Comparison of ENCODE assay signal across 9 mouse cellular contexts in the genomic region with DNA sequence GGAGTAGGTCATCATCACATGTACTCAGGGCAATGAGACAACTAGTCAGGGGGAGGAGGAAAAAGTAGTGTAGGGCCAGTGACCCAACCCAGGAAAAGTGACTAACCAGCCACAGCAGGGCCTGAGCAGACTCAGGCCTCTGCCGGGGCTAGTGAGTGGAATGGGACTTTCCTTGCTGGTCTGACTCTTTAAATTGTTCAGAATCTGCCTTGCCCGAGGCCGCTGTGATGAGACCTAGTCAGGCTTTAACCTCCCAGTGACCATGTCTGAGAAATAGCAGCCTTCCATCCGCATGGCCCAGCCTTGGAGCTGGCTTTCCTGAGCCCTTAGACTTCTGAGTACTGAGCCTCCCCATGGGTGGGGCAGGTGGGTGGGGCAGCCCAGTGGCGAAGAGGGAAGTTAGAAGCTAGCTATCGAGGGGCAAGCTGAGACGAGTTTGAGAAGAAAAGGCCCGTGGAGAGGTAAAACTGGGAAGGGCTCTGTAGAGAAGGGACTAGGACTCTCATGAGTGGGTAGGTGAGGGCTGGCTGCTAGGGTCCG. TPM values are rescaled to one million over a fixed set of nuclear protein-coding genes. Genes with fewer than 3 reads are reported as not detected.
DNase-seq lines count a peak whose midpoint lies in the region; ATAC-seq lines count a peak whose summit lies in the region.
"Had no signal": no experiment of that assay in that cellular context is flagged by ENCODE, and none has a peak within 500 bp of the region (broad histone marks: within the 10 kb centered on the region; RNA-seq: fewer than 3 reads in every experiment).

No protein-coding gene starts in this region.

- WGBS in midbrain, embryonic 13.5 days = 69% methylated on average over 9 of the region's 9 CpGs

- ATAC-seq in midbrain, embryonic 13.5 days = no peak

- no peaks in the 10 kb centered on the region for H3K27me3 ChIP-seq in midbrain, embryonic 13.5 days
- H3K27me3 ChIP-seq: hindbrain, embryonic 15.5 days had no signal

- H3K36me3 ChIP-seq in midbrain, embryonic 13.5 days = no peaks in the 10 kb centered on the region
- H3K36me3 ChIP-seq: hindbrain, embryonic 15.5 days had no signal

- intact Hi-C loops in heart, postnatal 14 days (cut with DNase I) = no loop called here
- intact Hi-C loops in left cerebral cortex, postnatal 4 days (cut with DNase I) = no loop called here

- no peak overlapping the region for H3K4me2 ChIP-seq in midbrain, embryonic 13.5 days (replicated peaks)
- H3K4me2 ChIP-seq: hindbrain, embryonic 15.5 days had no signal

- no peak overlapping the region for H3K9ac ChIP-seq in midbrain, embryonic 13.5 days (replicated peaks)
- H3K9ac ChIP-seq: hindbrain, embryonic 15.5 days had no signal

- H3K4me3 ChIP-seq in brown adipose tissue, adult 24 weeks (ENCODE audit: insufficient read depth, low read depth, low read length) = peak overlapping the region; percentile 41
- no peak overlapping the region for H3K4me3 ChIP-seq in midbrain, embryonic 13.5 days (replicated peaks)
- H3K4me3 ChIP-seq: hindbrain, embryonic 15.5 days had no signal

- peaks cover 1% of the 10 kb centered on the region; the same call in 1 of the 2 replicates for H3K4me1 ChIP-seq in brown adipose tissue, adult 24 weeks (ENCODE audit: control insufficient read depth, insufficient read depth, insufficient read length, low read length)
- peaks cover 22% of the 10 kb centered on the region for H3K4me1 ChIP-seq in midbrain, embryonic 13.5 days (replicated peaks)

- peak; percentile 61 for DNase-seq in ES-CJ7 (ENCODE audit: low read depth, low spot score)
- peak; percentile 51 to 57 for DNase-seq in heart, postnatal 14 days
- peak; percentile 69 for DNase-seq in lung, postnatal 36 days
- peak; percentile 23 for DNase-seq in yolk sac, embryonic 10.5 days (ENCODE audit: low spot score)
- no peak for DNase-seq in left cerebral cortex, postnatal 4 days
- DNase-seq in retina, embryonic 14.5 days (ENCODE audit: low spot score) = no peak

- H3K9me3 ChIP-seq in midbrain, embryonic 13.5 days = no peaks in the 10 kb centered on the region
- H3K9me3 ChIP-seq: hindbrain, embryonic 15.5 days had no signal

- H3K27ac ChIP-seq in brown adipose tissue, adult 24 weeks (replicated peaks; ENCODE audit: low read depth, low read length) = peak overlapping the region; percentile 89
- H3K27ac ChIP-seq in midbrain, embryonic 13.5 days = no peak overlapping the region
- H3K27ac ChIP-seq: hindbrain, embryonic 15.5 days had no signal

RNA-seq across cellular contexts. Expression of gene Capg, which starts 4.9 kb away (rescaled TPM):
- 8.2 and 11.9 TPM in 2 replicates for polyA plus RNA-seq in brown adipose tissue, adult 24 weeks (2012; ENCODE audit: insufficient read depth, insufficient read length, missing spikeins)
- total RNA-seq in heart, postnatal 14 days (2021) = 10 to 100 TPM in 1 of 2 experiments, 1 to 10 TPM in 1; 9.9 to 10.0 TPM
- polyA plus RNA-seq in midbrain, embryonic 13.5 days (2015; fragmentation: Nextera tagmentation; extraction: Ambion mirVana) = 5.3 and 5.7 TPM in 2 replicates
- 1 to 10 TPM; 2.1 to 3.4 TPM for total RNA-seq in left cerebral cortex, postnatal 4 days (2021)

RNA-seq across cellular contexts. Expression of gene Sh2d6, which starts 27.6 kb away (rescaled TPM):
- polyA plus RNA-seq in brown adipose tissue, adult 24 weeks (2012; ENCODE audit: insufficient read depth, insufficient read length, missing spikeins) = not detected in 2 replicates
- total RNA-seq in heart, postnatal 14 days (2021) = under 1 TPM in 1 of 2 experiments, not detected in 1; 0.29 TPM
- polyA plus RNA-seq in midbrain, embryonic 13.5 days (2015; fragmentation: Nextera tagmentation; extraction: Ambion mirVana) = 1.5 TPM in 2 replicates
- total RNA-seq in left cerebral cortex, postnatal 4 days (2021) = under 1 TPM; 0.36 to 0.68 TPM

RNA-seq across cellular contexts. Expression of gene Elmod3, which starts 49.1 kb away (rescaled TPM):
- 21.2 and 31.5 TPM in 2 replicates for polyA plus RNA-seq in brown adipose tissue, adult 24 weeks (2012; ENCODE audit: insufficient read depth, insufficient read length, missing spikeins)
- 10 to 100 TPM; 16.7 to 19.2 TPM for total RNA-seq in heart, postnatal 14 days (2021)
- polyA plus RNA-seq in midbrain, embryonic 13.5 days (2015; fragmentation: Nextera tagmentation; extraction: Ambion mirVana) = 15.7 and 16.5 TPM in 2 replicates
- 10 to 100 TPM; 11.9 to 12.1 TPM for total RNA-seq in left cerebral cortex, postnatal 4 days (2021)

RNA-seq across cellular contexts. Expression of gene Retsat, which starts 49.2 kb away (rescaled TPM):
- 119 and 173 TPM in 2 replicates for polyA plus RNA-seq in brown adipose tissue, adult 24 weeks (2012; ENCODE audit: insufficient read depth, insufficient read length, missing spikeins)
- 100 to 1,000 TPM; 164 to 166 TPM for total RNA-seq in heart, postnatal 14 days (2021)
- polyA plus RNA-seq in midbrain, embryonic 13.5 days (2015; fragmentation: Nextera tagmentation; extraction: Ambion mirVana) = 5.0 and 6.2 TPM in 2 replicates
- total RNA-seq in left cerebral cortex, postnatal 4 days (2021) = 10 to 100 TPM; 16.3 to 20.3 TPM

Comparison
In these comparisons a context has a peak if more than half of its experiments do, and no peak if none do; other contexts are left out.
1. DNase-seq: peak in ES-CJ7 (single experiment), heart, postnatal 14 days (2 of 2), lung, postnatal 36 days (single experiment) and yolk sac, embryonic 10.5 days (single experiment); none in left cerebral cortex, postnatal 4 days (single experiment) and retina, embryonic 14.5 days (single experiment).